Comparison of ENCODE assay signal across 8 mouse cellular contexts in genomic region chr11:70001865-70002264, GRCm38 (mm10). TPM values are rescaled to one million over a fixed set of nuclear protein-coding genes. Genes with fewer than 3 reads are reported as not detected.
DNase-seq lines count a peak whose midpoint lies in the region; ATAC-seq and TF ChIP-seq lines count a peak whose summit lies in the region.

No protein-coding gene starts in this region.

- H3K9ac ChIP-seq in forebrain, embryonic 11.5 days (ENCODE audit: low read length), result no peak overlapping the region
- peak overlapping the region; percentile 88; the same call in 1 of the 2 replicates for H3K9ac ChIP-seq in kidney, embryonic 15.5 days

- no peak for ATAC-seq in forebrain, embryonic 11.5 days (replicated peaks; ENCODE audit: low FRiP score)
- no peak for ATAC-seq in kidney, embryonic 15.5 days (replicated peaks; ENCODE audit: low FRiP score)

- DNase-seq in cerebellum, adult 2 months, result no peak
- no peak for DNase-seq in cerebellum, adult 9-11 months
- peak; percentile 65 for DNase-seq in forebrain, embryonic 11.5 days (ENCODE audit: low spot score)
- DNase-seq in lung, postnatal 25 days (ENCODE audit: low spot score), result peak; percentile 49
- peak; percentile 77 for DNase-seq in thymus, postnatal 0 days (ENCODE audit: low spot score)
- DNase-seq in cerebellum, adult 18-20 months, result no peak

- peak; percentile 25; the same call in 1 of the 2 replicates for TF ChIP-seq CTCF in cerebellum, adult 2 months (IDR thresholded peaks at IDR 0.05; ENCODE audit: borderline replicate concordance, insufficient read depth, low read depth, low read length)
- peak; percentile 83 for TF ChIP-seq CTCF in E14TG2a.4 (conservative IDR thresholded peaks at IDR 0.05; ENCODE audit: low read length)

- H3K36me3 ChIP-seq in E14TG2a.4 (ENCODE audit: insufficient read depth, low read length), result peaks cover 77% of the 10 kb centered on the region
- peaks cover 26% of the 10 kb centered on the region for H3K36me3 ChIP-seq in forebrain, embryonic 11.5 days (ENCODE audit: control insufficient read depth, insufficient read depth, low read length)
- H3K36me3 ChIP-seq in kidney, embryonic 15.5 days, result peaks cover 50% of the 10 kb centered on the region

- H3K27ac ChIP-seq in cerebellum, adult 2 months (ENCODE audit: insufficient read depth, low read length), result no peak overlapping the region
- H3K27ac ChIP-seq in forebrain, embryonic 11.5 days (ENCODE audit: low read depth, low read length), result no peak overlapping the region
- no peak overlapping the region for H3K27ac ChIP-seq in kidney, embryonic 15.5 days

- H3K9me3 ChIP-seq in E14TG2a.4 (ENCODE audit: low read length), result no peaks in the 10 kb centered on the region
- H3K9me3 ChIP-seq in forebrain, embryonic 11.5 days (ENCODE audit: control insufficient read depth, low read length), result no peaks in the 10 kb centered on the region
- no peaks in the 10 kb centered on the region for H3K9me3 ChIP-seq in kidney, embryonic 15.5 days (replicated peaks)

- peak overlapping the region; percentile 93 for H3K4me2 ChIP-seq in forebrain, embryonic 11.5 days (ENCODE audit: low read depth, low read length, severe bottlenecking)
- H3K4me2 ChIP-seq in kidney, embryonic 15.5 days, result peak overlapping the region; percentile 81

- peaks cover 3% of the 10 kb centered on the region for H3K4me1 ChIP-seq in cerebellum, adult 2 months (ENCODE audit: control insufficient read depth, insufficient read depth, low read length)
- peaks cover 86% of the 10 kb centered on the region for H3K4me1 ChIP-seq in E14TG2a.4 (replicated peaks; ENCODE audit: low read depth, low read length)
- H3K4me1 ChIP-seq in forebrain, embryonic 11.5 days (replicated peaks; ENCODE audit: control insufficient read depth, insufficient read depth, low read length), result peaks cover 14% of the 10 kb centered on the region
- peaks cover 58% of the 10 kb centered on the region for H3K4me1 ChIP-seq in kidney, embryonic 15.5 days

- no peak for TF ChIP-seq POLR2A in cerebellum, adult 2 months (IDR thresholded peaks at IDR 0.05; ENCODE audit: borderline replicate concordance, insufficient read depth, low read length)

- peak overlapping the region; percentile 96 for H3K4me3 ChIP-seq in cerebellum, adult 2 months (replicated peaks; ENCODE audit: insufficient read depth, low read depth, low read length)
- H3K4me3 ChIP-seq in E14TG2a.4 (replicated peaks; ENCODE audit: low read length), result peak overlapping the region; percentile 94
- peak overlapping the region; percentile 74 for H3K4me3 ChIP-seq in forebrain, embryonic 11.5 days (ENCODE audit: low read depth, low read length)
- H3K4me3 ChIP-seq in kidney, embryonic 15.5 days (replicated peaks), result peak overlapping the region; percentile 88

- no peaks in the 10 kb centered on the region for H3K27me3 ChIP-seq in cerebellum, adult 2 months (ENCODE audit: control insufficient read depth, insufficient read depth, low read length)
- H3K27me3 ChIP-seq in E14TG2a.4 (ENCODE audit: insufficient read depth, low read length), result no peaks in the 10 kb centered on the region
- no peaks in the 10 kb centered on the region for H3K27me3 ChIP-seq in forebrain, embryonic 11.5 days (ENCODE audit: control insufficient read depth, insufficient read depth, low read length)
- H3K27me3 ChIP-seq in kidney, embryonic 15.5 days, result no peaks in the 10 kb centered on the region

RNA-seq across cellular contexts. Expression of gene Dvl2, which starts 1.5 kb away (rescaled TPM):
- polyA plus RNA-seq in cerebellum, adult 2 months (2012; rRNA removed), result 27.2 and 28.9 TPM in 2 replicates
- polyA plus RNA-seq in forebrain, embryonic 11.5 days (2014; fragmentation: Nextera tagmentation; extraction: Ambion mirVana), result 43.9 and 47.6 TPM in 2 replicates
- polyA plus RNA-seq in kidney, embryonic 15.5 days (2015; fragmentation: Nextera tagmentation; extraction: Ambion mirVana), result 38.2 and 43.2 TPM in 2 replicates
- 20.6 and 21.0 TPM in 2 replicates for polyA plus RNA-seq in thymus, postnatal 0 days (2015; fragmentation: Nextera tagmentation; extraction: Ambion mirVana)

RNA-seq across cellular contexts. Expression of gene Phf23, which starts 6.3 kb away (rescaled TPM):
- 41.8 and 44.4 TPM in 2 replicates for polyA plus RNA-seq in cerebellum, adult 2 months (2012; rRNA removed)
- 61.4 and 63.0 TPM in 2 replicates for polyA plus RNA-seq in forebrain, embryonic 11.5 days (2014; fragmentation: Nextera tagmentation; extraction: Ambion mirVana)
- 75.8 and 78.8 TPM in 2 replicates for polyA plus RNA-seq in kidney, embryonic 15.5 days (2015; fragmentation: Nextera tagmentation; extraction: Ambion mirVana)
- polyA plus RNA-seq in thymus, postnatal 0 days (2015; fragmentation: Nextera tagmentation; extraction: Ambion mirVana), result 52.2 and 61.3 TPM in 2 replicates

RNA-seq across cellular contexts. Expression of gene Gabarap, which starts 10.9 kb away (rescaled TPM):
- polyA plus RNA-seq in cerebellum, adult 2 months (2012; rRNA removed), result 344 and 366 TPM in 2 replicates
- 472 and 477 TPM in 2 replicates for polyA plus RNA-seq in forebrain, embryonic 11.5 days (2014; fragmentation: Nextera tagmentation; extraction: Ambion mirVana)
- polyA plus RNA-seq in kidney, embryonic 15.5 days (2015; fragmentation: Nextera tagmentation; extraction: Ambion mirVana), result 447 and 450 TPM in 2 replicates
- polyA plus RNA-seq in thymus, postnatal 0 days (2015; fragmentation: Nextera tagmentation; extraction: Ambion mirVana), result 400 and 425 TPM in 2 replicates

RNA-seq across cellular contexts. Expression of gene Acadvl, which starts 13.3 kb away (rescaled TPM):
- 104 and 112 TPM in 2 replicates for polyA plus RNA-seq in cerebellum, adult 2 months (2012; rRNA removed)
- polyA plus RNA-seq in forebrain, embryonic 11.5 days (2014; fragmentation: Nextera tagmentation; extraction: Ambion mirVana), result 44.0 and 47.6 TPM in 2 replicates
- 78.1 and 83.0 TPM in 2 replicates for polyA plus RNA-seq in kidney, embryonic 15.5 days (2015; fragmentation: Nextera tagmentation; extraction: Ambion mirVana)
- polyA plus RNA-seq in thymus, postnatal 0 days (2015; fragmentation: Nextera tagmentation; extraction: Ambion mirVana), result 105 and 107 TPM in 2 replicates

RNA-seq across cellular contexts. Expression of gene Dlg4, which starts 14.9 kb away (rescaled TPM):
- polyA plus RNA-seq in cerebellum, adult 2 months (2012; rRNA removed), result 352 and 374 TPM in 2 replicates
- polyA plus RNA-seq in forebrain, embryonic 11.5 days (2014; fragmentation: Nextera tagmentation; extraction: Ambion mirVana), result 18.2 and 21.5 TPM in 2 replicates
- 12.9 and 15.2 TPM in 2 replicates for polyA plus RNA-seq in kidney, embryonic 15.5 days (2015; fragmentation: Nextera tagmentation; extraction: Ambion mirVana)
- 3.8 and 6.6 TPM in 2 replicates for polyA plus RNA-seq in thymus, postnatal 0 days (2015; fragmentation: Nextera tagmentation; extraction: Ambion mirVana)

Comparison
In these comparisons a context has a peak if more than half of its experiments do, and no peak if none do; other contexts are left out.
1. DNase-seq: peak in forebrain, embryonic 11.5 days (single experiment), lung, postnatal 25 days (single experiment) and thymus, postnatal 0 days (single experiment); none in cerebellum, adult 2 months (0 of 2), cerebellum, adult 9-11 months (single experiment) and cerebellum, adult 18-20 months (0 of 2).
2. Peak in every context shown above with its lines, with median percentiles within 50 percentile points of each other: H3K4me3 ChIP-seq.